Mouse (Mus musculus): ENCODE measurements at regions not wholly inside any gene's neighbourhood (a gene's known extent, or its start where the extent isn't known, plus 50 kb on each side); places are given as distances from the start of the nearest gene placed in this dataset.

DNA sequence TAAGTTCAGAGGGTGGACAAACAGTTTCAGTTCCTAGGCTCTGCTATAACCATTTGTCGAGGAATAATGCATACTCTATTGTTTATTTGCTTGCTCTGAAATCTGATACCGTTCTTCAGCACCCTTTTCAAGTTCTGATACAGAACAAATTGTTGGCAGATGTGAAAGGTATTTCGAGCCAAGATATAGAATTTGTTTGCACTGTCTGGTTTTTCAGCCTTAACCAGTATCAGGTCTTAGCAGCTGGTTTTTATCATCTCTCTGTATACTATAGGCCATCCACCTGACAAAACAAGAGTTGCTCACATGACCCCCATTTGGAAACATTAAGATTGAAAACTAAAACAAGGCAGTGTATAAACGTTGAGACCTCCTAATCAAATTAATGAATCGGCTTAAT, 133.5 kb downstream of the Tfec start:
- no peak for TF ChIP-seq CTCF (conservative IDR thresholded peaks at IDR 0.05 in 1 of 2, IDR thresholded peaks at IDR 0.05 in 1 of 2; ENCODE audit: low read depth in 2 of 2, low read length in 2 of 2)
- TF ChIP-seq POLR2A (IDR thresholded peaks at IDR 0.05; ENCODE audit: low read depth, low read length), result no peak

Data from CH12.LX (cell line).